Mouse (Mus musculus) C2C12 (cell line): Measurements from ENCODE around the gene Serac1.

Experiments
- CEBPB ChIP-seq: IDR thresholded peaks from one replicate; pipeline ENCODE4 v1.6.1; 2011; ENCODE audit warnings: low read depth, mild to moderate bottlenecking, control low read depth, moderate library complexity
- CTCF ChIP-seq: IDR thresholded peaks from one replicate; pipeline ENCODE4 v1.5.1; 2011; ENCODE audit not compliant: control insufficient read depth, insufficient read depth, insufficient read length
- FOSL1 ChIP-seq: IDR thresholded peaks from one replicate; pipeline ENCODE4 v1.8.0; 2011; ENCODE audit warnings: mild to moderate bottlenecking, low read length; ENCODE audit not compliant: poor library complexity, insufficient read depth, severe bottlenecking
- MAX ChIP-seq: IDR thresholded peaks from one replicate; pipeline ENCODE4 v1.6.1; 2011; ENCODE audit warnings: mild to moderate bottlenecking, control low read depth
- USF1 ChIP-seq: IDR thresholded peaks from one replicate; pipeline ENCODE4 v1.6.1; 2011; ENCODE audit warnings: low read depth, mild to moderate bottlenecking, control low read depth, moderate library complexity

GRCm38 (mm10) chr17:6003661-6004060 lies 75.9 kb downstream of the Serac1 start:
- TF ChIP-seq CTCF (no peak), CEBPB (no peak), USF1 (no peak), MAX (no peak), FOSL1 (no peak)
